Mouse (Mus musculus) forebrain, embryonic 13.5 days (tissue): ENCODE data around the gene Mob3b. TPM values are rescaled to one million over a fixed set of nuclear protein-coding genes. Genes with fewer than 3 reads are reported as not detected.

Experiments used
- ATAC-seq: fragments of 200-750 bp; cut with Nextera tagmentation; 2 replicates; pipeline ENCODE4 v1.8.0; 2017
- H3K27ac ChIP-seq: fragments of 300-500 bp; sonication (generic); 2 replicates; pipeline ENCODE4 v1.5.1; 2015; ENCODE audit warnings: inconsistent platforms, mild to moderate bottlenecking, moderate library complexity
- H3K27me3 ChIP-seq: fragments of 300-500 bp; sonication (generic); 2 replicates; pipeline ENCODE4 v1.6.1; 2015; ENCODE audit warnings: mild to moderate bottlenecking, inconsistent platforms
- H3K36me3 ChIP-seq: fragments of 300-500 bp; sonication (generic); 2 replicates; pipeline ENCODE4 v1.6.1; 2015; ENCODE audit warnings: mild to moderate bottlenecking, inconsistent platforms; ENCODE audit not compliant: poor library complexity, severe bottlenecking
- H3K4me1 ChIP-seq: fragments of 300-500 bp; sonication (generic); 2 replicates; pipeline ENCODE4 v1.6.1; 2015; ENCODE audit warnings: inconsistent platforms
- H3K4me2 ChIP-seq: fragments of 300-500 bp; sonication (generic); 2 replicates; pipeline ENCODE4 v1.6.1; 2015; ENCODE audit warnings: inconsistent platforms, mild to moderate bottlenecking, moderate library complexity
- H3K4me3 ChIP-seq: fragments of 300-500 bp; sonication (generic); 2 replicates; pipeline ENCODE4 v1.5.1; 2015; ENCODE audit warnings: mild to moderate bottlenecking, inconsistent platforms
- H3K9ac ChIP-seq: fragments of 300-500 bp; sonication (generic); 2 replicates; pipeline ENCODE4 v1.6.1; 2015; ENCODE audit warnings: mild to moderate bottlenecking, inconsistent platforms
- H3K9me3 ChIP-seq: fragments of 300-500 bp; sonication (generic); replicated peaks from 2 replicates; pipeline ENCODE4 v1.6.1; 2016; ENCODE audit warnings: inconsistent platforms
- WGBS: fragments of 180-500 bp; shearing (Covaris S2); methylation state at CpG from one replicate; pipeline ENCODE4 v1.1.7; 2015; 5-methylcytosine and 5-hydroxymethylcytosine counted together
- polyA plus RNA-seq: library from polyadenylated mRNA; unstranded; fragments of >200 nt; fragmentation: Nextera tagmentation; extraction: Ambion mirVana; gene quantifications from 2 replicates; pipeline ENCODE4 v1.2.1, GENCODE M21; 2015

Gene Mob3b
- polyA plus RNA-seq, 1 experiment from 2014 or later, result 12.4 TPM

GRCm38 (mm10) chr4:35082476-35083114, 74.7 kb downstream of the Mob3b start:
- H3K36me3 ChIP-seq, result peaks cover 4% of the 10 kb centered on the region; the same call in 1 of the 2 replicates
- no peak overlapping the region for H3K4me3 ChIP-seq
- ATAC-seq, result no peak
- no peak overlapping the region for H3K4me2 ChIP-seq
- 81% methylated on average over 10 of the region's 10 CpGs for whole genome bisulfite sequencing
- H3K27ac ChIP-seq, result no peak overlapping the region
- no peaks in the 10 kb centered on the region for H3K27me3 ChIP-seq
- no peaks in the 10 kb centered on the region for H3K9me3 ChIP-seq
- no peaks in the 10 kb centered on the region for H3K4me1 ChIP-seq
- no peak overlapping the region for H3K9ac ChIP-seq

GRCm38 (mm10) chr4:35080285-35080684, 77.0 kb downstream of the Mob3b start:
- Histone ChIP-seq H3K36me3 (peaks cover 4% of the 10 kb centered on the region; the same call in 1 of the 2 replicates), H3K9me3 (no peaks in the 10 kb centered on the region), H3K4me2 (no peak overlapping the region), H3K9ac (no peak overlapping the region), H3K4me1 (no peaks in the 10 kb centered on the region), H3K4me3 (no peak overlapping the region), H3K27me3 (no peaks in the 10 kb centered on the region), H3K27ac (no peak overlapping the region)
- 93% methylated on average over 6 of the region's 6 CpGs for WGBS
- no peak for ATAC-seq

- peaks cover 14% of the 10 kb centered on the region for H3K4me1 ChIP-seq
- no peak overlapping the region for H3K4me3 ChIP-seq
- no peak overlapping the region for H3K9ac ChIP-seq
- H3K27me3 ChIP-seq, result no peaks in the 10 kb centered on the region
- H3K4me2 ChIP-seq, result no peak overlapping the region
- no peak overlapping the region for H3K27ac ChIP-seq
- no peaks in the 10 kb centered on the region for H3K36me3 ChIP-seq
- WGBS, result 69% methylated on average over 4 of the region's 4 CpGs
- H3K9me3 ChIP-seq, result no peaks in the 10 kb centered on the region
- ATAC-seq, result no peak
Observed at GRCm38 (mm10) chr4:35068739-35069138, 88.5 kb downstream of the Mob3b start.

GRCm38 (mm10) chr4:35066163-35066562, 91.1 kb downstream of the Mob3b start:
- no peak for ATAC-seq
- no peaks in the 10 kb centered on the region for H3K9me3 ChIP-seq
- 59% methylated on average over 4 of the region's 4 CpGs for WGBS

GRCm38 (mm10) chr4:35065075-35065838, 92.0 kb downstream of the Mob3b start:
- H3K4me3 ChIP-seq, result no peak overlapping the region
- no peak overlapping the region for H3K9ac ChIP-seq
- no peak overlapping the region for H3K4me2 ChIP-seq
- H3K36me3 ChIP-seq, result no peaks in the 10 kb centered on the region
- 41% methylated on average over 15 of the region's 15 CpGs for WGBS
- H3K27me3 ChIP-seq, result no peaks in the 10 kb centered on the region
- peaks cover 16% of the 10 kb centered on the region for H3K4me1 ChIP-seq
- peak; percentile 53; the same call in 1 of the 2 replicates for ATAC-seq
- no peaks in the 10 kb centered on the region for H3K9me3 ChIP-seq
- no peak overlapping the region for H3K27ac ChIP-seq

More at GRCm38 (mm10) chr4:35066163-35066562, 91.1 kb downstream of the Mob3b start:
- no peak overlapping the region for H3K27ac ChIP-seq
- no peak overlapping the region for H3K4me2 ChIP-seq
- no peaks in the 10 kb centered on the region for H3K36me3 ChIP-seq
- no peak overlapping the region for H3K9ac ChIP-seq
- H3K4me3 ChIP-seq, result no peak overlapping the region
- peaks cover 14% of the 10 kb centered on the region for H3K4me1 ChIP-seq
- H3K27me3 ChIP-seq, result no peaks in the 10 kb centered on the region

GRCm38 (mm10) chr4:35063146-35063719, 94.1 kb downstream of the Mob3b start:
- H3K27me3 ChIP-seq, result no peaks in the 10 kb centered on the region
- no peak for ATAC-seq
- 77% methylated on average over 7 of the region's 7 CpGs for WGBS
- H3K4me3 ChIP-seq, result no peak overlapping the region
- no peak overlapping the region for H3K27ac ChIP-seq
- H3K4me1 ChIP-seq, result peaks cover 18% of the 10 kb centered on the region
- H3K9ac ChIP-seq, result no peak overlapping the region
- no peaks in the 10 kb centered on the region for H3K36me3 ChIP-seq
- no peak overlapping the region for H3K4me2 ChIP-seq
- H3K9me3 ChIP-seq, result no peaks in the 10 kb centered on the region

GRCm38 (mm10) chr4:35060964-35061363, 96.3 kb downstream of the Mob3b start:
- Histone ChIP-seq H3K4me2 (no peak overlapping the region), H3K9me3 (no peaks in the 10 kb centered on the region), H3K27me3 (no peaks in the 10 kb centered on the region), H3K9ac (no peak overlapping the region), H3K4me1 (peaks cover 15% of the 10 kb centered on the region), H3K4me3 (no peak overlapping the region), H3K36me3 (no peaks in the 10 kb centered on the region), H3K27ac (no peak overlapping the region)
- WGBS, result 83% methylated on average over 1 of the region's 1 CpGs
- no peak for ATAC-seq

GRCm38 (mm10) chr4:35060401-35060800, 96.9 kb downstream of the Mob3b start:
- no peak overlapping the region for H3K27ac ChIP-seq
- H3K4me2 ChIP-seq, result no peak overlapping the region
- 80% methylated on average over 3 of the region's 3 CpGs for WGBS
- H3K4me3 ChIP-seq, result no peak overlapping the region
- H3K36me3 ChIP-seq, result no peaks in the 10 kb centered on the region
- no peaks in the 10 kb centered on the region for H3K27me3 ChIP-seq
- no peaks in the 10 kb centered on the region for H3K9me3 ChIP-seq
- peaks cover 10% of the 10 kb centered on the region for H3K4me1 ChIP-seq
- no peak overlapping the region for H3K9ac ChIP-seq
- ATAC-seq, result no peak

- no peaks in the 10 kb centered on the region for H3K36me3 ChIP-seq
- H3K9ac ChIP-seq, result no peak overlapping the region
- peaks cover 9% of the 10 kb centered on the region for H3K4me1 ChIP-seq
- H3K27me3 ChIP-seq, result no peaks in the 10 kb centered on the region
- H3K4me2 ChIP-seq, result no peak overlapping the region
- ATAC-seq, result no peak
- H3K9me3 ChIP-seq, result no peaks in the 10 kb centered on the region
- H3K4me3 ChIP-seq, result no peak overlapping the region
- 93% methylated on average over 2 of the region's 2 CpGs for WGBS
- H3K27ac ChIP-seq, result no peak overlapping the region
Observed at GRCm38 (mm10) chr4:35054362-35054761, 102.9 kb downstream of the Mob3b start.

GRCm38 (mm10) chr4:35052174-35052942, 104.9 kb downstream of the Mob3b start:
- H3K9ac ChIP-seq, result no peak overlapping the region
- peaks cover 9% of the 10 kb centered on the region for H3K4me1 ChIP-seq
- H3K36me3 ChIP-seq, result no peaks in the 10 kb centered on the region
- 88% methylated on average over 6 of the region's 6 CpGs for WGBS
- ATAC-seq, result no peak
- no peak overlapping the region for H3K4me3 ChIP-seq
- no peaks in the 10 kb centered on the region for H3K27me3 ChIP-seq
- H3K9me3 ChIP-seq, result no peaks in the 10 kb centered on the region
- no peak overlapping the region for H3K27ac ChIP-seq
- H3K4me2 ChIP-seq, result no peak overlapping the region

GRCm38 (mm10) chr4:35051152-35051551, 106.1 kb downstream of the Mob3b start:
- Histone ChIP-seq H3K9me3 (no peaks in the 10 kb centered on the region), H3K4me2 (no peak overlapping the region), H3K4me1 (peaks cover 9% of the 10 kb centered on the region), H3K27me3 (no peaks in the 10 kb centered on the region), H3K9ac (no peak overlapping the region), H3K27ac (no peak overlapping the region), H3K4me3 (no peak overlapping the region), H3K36me3 (no peaks in the 10 kb centered on the region)
- 79% methylated on average over 7 of the region's 7 CpGs for WGBS
- no peak for ATAC-seq

GRCm38 (mm10) chr4:35049742-35050058, 107.6 kb downstream of the Mob3b start:
- no peaks in the 10 kb centered on the region for H3K27me3 ChIP-seq
- H3K4me3 ChIP-seq, result no peak overlapping the region
- no peak for ATAC-seq
- H3K9ac ChIP-seq, result no peak overlapping the region
- H3K4me2 ChIP-seq, result no peak overlapping the region
- no peak overlapping the region for H3K27ac ChIP-seq
- no peaks in the 10 kb centered on the region for H3K36me3 ChIP-seq
- WGBS, result 72% methylated on average over 5 of the region's 5 CpGs
- peaks cover 9% of the 10 kb centered on the region for H3K4me1 ChIP-seq
- no peaks in the 10 kb centered on the region for H3K9me3 ChIP-seq
